Mouse (Mus musculus): Measurements from ENCODE around the gene Cldn34c3.
"Not testable (repeated sequence)": the region's sequence is repeated elsewhere in the genome, so short reads cannot be mapped to it uniquely, and the experiment has no call there.

The Cldn34c3 gene

GRCm38 (mm10) chrX:123793365-123793764 is at the start of gene Cldn34c3:
Gene Cldn34c3 (plus strand): TSS chrX:123793665.
- not testable (repeated sequence) for DNase-seq
